Mouse (Mus musculus): ENCODE data around the gene U2af2. TPM values are rescaled to one million over a fixed set of nuclear protein-coding genes. Genes with fewer than 3 reads are reported as not detected.
A peak's percentile ranks its signal among the peaks of the same experiment; 100 is the strongest.

U2af2 gene
- 222 and 262 TPM in 2 replicates for total RNA-seq (2012; rRNA removed)

DNA sequence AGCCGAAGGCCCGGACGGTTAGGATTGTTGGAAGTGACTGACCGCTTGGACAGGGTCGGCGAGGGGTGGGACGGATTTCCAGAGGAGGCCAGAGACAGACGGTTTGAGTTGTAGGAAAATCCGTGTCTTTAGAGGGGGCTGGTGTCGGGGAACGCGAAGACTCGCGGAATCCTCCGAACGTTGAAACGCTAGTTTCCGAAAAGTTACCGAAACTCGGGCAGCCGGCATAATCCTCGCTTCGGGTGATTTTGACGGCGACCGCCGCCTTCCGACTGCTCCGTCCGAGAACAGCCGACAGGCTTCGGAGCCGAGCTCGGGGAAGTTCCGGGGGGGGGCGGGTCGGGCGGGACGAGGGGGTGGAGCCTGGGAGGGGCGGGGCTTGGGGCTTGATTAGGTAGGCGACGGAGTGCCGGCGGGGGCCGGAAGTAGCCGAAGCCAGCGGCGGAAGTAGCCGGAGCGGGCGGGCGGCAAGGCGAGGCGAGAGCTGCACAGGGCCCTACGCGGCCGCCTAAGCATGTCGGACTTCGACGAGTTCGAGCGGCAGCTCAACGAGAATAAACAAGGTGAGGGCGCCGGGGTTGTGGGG, at the start of gene U2af2:
Gene U2af2 (plus strand): TSS at position 370 of the 586 bp plus-strand sequence.
- peaks cover 0 to 16% of the 10 kb centered on the region in 2 experiments; a peak in 3 of 4 replicates for H3K4me1 ChIP-seq (ENCODE audit: control insufficient read depth in 2 of 2, insufficient read depth in 2 of 2, low read length in 2 of 2, poor library complexity in 1 of 2)
- in situ Hi-C loops (cut with MboI; ENCODE audit: low sequenced_read_pairs in 2 of 2, unreplicated experiment in 2 of 2), result no loop called here
- no peaks in the 10 kb centered on the region for H3K9me3 ChIP-seq (ENCODE audit: control insufficient read depth, insufficient read depth, low read depth, low read length)
- TF ChIP-seq HCFC1 (IDR thresholded peaks at IDR 0.05; ENCODE audit: borderline replicate concordance, insufficient read depth, low read length) (peak; percentile 56; the same call in 1 of the 2 replicates), CHD2 (IDR thresholded peaks at IDR 0.05; ENCODE audit: low read depth, low read length) (no peak)
- peak within 1 kb of the TSS; percentile 99 for H3K27ac ChIP-seq (ENCODE audit: insufficient read depth, low read depth, low read length, poor library complexity, severe bottlenecking)
- peaks cover 10% of the 10 kb centered on the region for H3K36me3 ChIP-seq (ENCODE audit: control insufficient read depth, insufficient read depth, low read length, poor library complexity, severe bottlenecking)
- H3K9ac ChIP-seq (ENCODE audit: insufficient read depth, low read depth, low read length, poor library complexity, severe bottlenecking), result peak within 1 kb of the TSS; percentile 99
- no peak for DNase-seq (ENCODE audit: low read depth, low spot score)
- peak within 1 kb of the TSS; percentile 86 to 94 for H3K4me3 ChIP-seq (ENCODE audit: insufficient read depth in 1 of 2, low read depth in 1 of 2, low read length in 2 of 2, poor library complexity in 1 of 2, severe bottlenecking in 1 of 2)

GRCm38 (mm10) chr7:5012681-5013513, 49.0 kb upstream of the U2af2 start:
- DNase-seq (ENCODE audit: low read depth, low spot score), result no peak
- Histone ChIP-seq H3K9ac (ENCODE audit: insufficient read depth, low read depth, low read length, poor library complexity, severe bottlenecking) (peak overlapping the region; percentile 82), H3K4me3 (ENCODE audit: insufficient read depth in 1 of 2, low read depth in 1 of 2, low read length in 2 of 2, poor library complexity in 1 of 2, severe bottlenecking in 1 of 2) (peak overlapping the region; percentile 95 to 98), H3K27ac (ENCODE audit: insufficient read depth, low read depth, low read length, poor library complexity, severe bottlenecking) (peak overlapping the region; percentile 100), H3K9me3 (ENCODE audit: control insufficient read depth, insufficient read depth, low read depth, low read length) (no peaks in the 10 kb centered on the region), H3K4me1 (ENCODE audit: control insufficient read depth in 2 of 2, insufficient read depth in 2 of 2, low read length in 2 of 2, poor library complexity in 1 of 2) (peaks cover 3 to 18% of the 10 kb centered on the region in 2 experiments; a peak in 2 of 4 replicates), H3K36me3 (ENCODE audit: control insufficient read depth, insufficient read depth, low read length, poor library complexity, severe bottlenecking) (peaks cover 40% of the 10 kb centered on the region)
- TF ChIP-seq HCFC1 (IDR thresholded peaks at IDR 0.05; ENCODE audit: borderline replicate concordance, insufficient read depth, low read length), result no peak; the same call in 1 of the 2 replicates
- TF ChIP-seq ZC3H11A (IDR thresholded peaks at IDR 0.05; ENCODE audit: borderline replicate concordance, low read depth, low read length), result no peak
- no peak for TF ChIP-seq MAFK (IDR thresholded peaks at IDR 0.05; ENCODE audit: insufficient read depth, low read depth, low read length)
- TF ChIP-seq ZNF384 (IDR thresholded peaks at IDR 0.05; ENCODE audit: low read depth, low read length), result no peak
- no peak for TF ChIP-seq CHD2 (IDR thresholded peaks at IDR 0.05; ENCODE audit: low read depth, low read length)
- in situ Hi-C loops (cut with MboI; ENCODE audit: low sequenced_read_pairs in 2 of 2, unreplicated experiment in 2 of 2), result no loop called here

- Histone ChIP-seq H3K36me3 (ENCODE audit: control insufficient read depth, insufficient read depth, low read length, poor library complexity, severe bottlenecking) (peaks cover 27% of the 10 kb centered on the region), H3K27ac (ENCODE audit: insufficient read depth, low read depth, low read length, poor library complexity, severe bottlenecking) (peak within 1 kb of the TSS; percentile 100), H3K9me3 (ENCODE audit: control insufficient read depth, insufficient read depth, low read depth, low read length) (no peaks in the 10 kb centered on the region), H3K4me1 (ENCODE audit: control insufficient read depth in 2 of 2, insufficient read depth in 2 of 2, low read length in 2 of 2, poor library complexity in 1 of 2) (peaks cover 6 to 24% of the 10 kb centered on the region in 2 experiments; a peak in 3 of 4 replicates), H3K9ac (ENCODE audit: insufficient read depth, low read depth, low read length, poor library complexity, severe bottlenecking) (peak within 1 kb of the TSS; percentile 100), H3K4me3 (ENCODE audit: insufficient read depth in 1 of 2, low read depth in 1 of 2, low read length in 2 of 2, poor library complexity in 1 of 2, severe bottlenecking in 1 of 2) (peak within 1 kb of the TSS; percentile 95 to 98)
- in situ Hi-C loops (cut with MboI; ENCODE audit: low sequenced_read_pairs in 2 of 2, unreplicated experiment in 2 of 2), result no loop called here
- peak; percentile 98 for DNase-seq (ENCODE audit: low read depth, low spot score)
- TF ChIP-seq ZNF384 (IDR thresholded peaks at IDR 0.05; ENCODE audit: low read depth, low read length), result no peak
- peak; percentile 82; the same call in 1 of the 2 replicates for TF ChIP-seq HCFC1 (IDR thresholded peaks at IDR 0.05; ENCODE audit: borderline replicate concordance, insufficient read depth, low read length)
- no peak for TF ChIP-seq MAFK (IDR thresholded peaks at IDR 0.05; ENCODE audit: insufficient read depth, low read depth, low read length)
- TF ChIP-seq CHD2 (IDR thresholded peaks at IDR 0.05; ENCODE audit: low read depth, low read length), result no peak
- no peak for TF ChIP-seq ZC3H11A (IDR thresholded peaks at IDR 0.05; ENCODE audit: borderline replicate concordance, low read depth, low read length)
Observed at GRCm38 (mm10) chr7:5014251-5015117, 47.5 kb upstream of the U2af2 start, which contains the start of the genes Zfp524 and Fiz1. Zfp524 (plus strand) TSS chr7:5014415. Fiz1 (minus strand) TSS chr7:5014697.

All from ES-E14 (cell line).